Mouse (Mus musculus) adrenal gland, postnatal 14 days (tissue): ENCODE results near the gene Kcnip4. TPM values are rescaled to one million over a fixed set of nuclear protein-coding genes. Genes with fewer than 3 reads are reported as not detected.
A peak's percentile ranks its signal among the peaks of the same experiment; 100 is the strongest.

ENCODE experiments used
- DNase-seq: peaks from one replicate; pipeline ENCODE4 v3.0.0; 2021; ENCODE audit warnings: mixed read lengths
- total RNA-seq: library from RNA; stranded (reverse); gene quantifications from 2 replicates; pipeline ENCODE4 v1.2.3, GENCODE M21; 2021

The Kcnip4 gene
- total RNA-seq, 1 experiment from 2014 or later: 3.8 TPM

DNA sequence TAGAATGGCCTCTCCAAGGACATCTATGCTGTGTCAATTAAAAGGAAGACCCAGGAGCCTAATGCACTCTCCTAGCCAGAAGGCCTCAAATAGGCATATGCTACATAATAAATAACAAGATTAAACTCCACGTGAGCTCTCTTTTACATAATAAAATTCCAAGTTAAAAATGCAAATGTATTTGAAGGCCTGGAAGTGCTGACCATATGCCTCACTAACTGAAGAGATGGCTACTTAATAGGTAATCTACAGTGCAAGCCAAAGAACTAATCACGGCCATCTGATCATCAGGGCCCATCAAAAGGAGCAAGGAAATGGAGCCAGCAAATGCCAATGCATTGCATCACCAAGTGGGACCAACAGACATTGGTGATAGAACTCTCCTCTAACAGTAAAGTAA is 277.6 kb downstream of the Kcnip4 start:
- no peak for DNase-seq

DNA sequence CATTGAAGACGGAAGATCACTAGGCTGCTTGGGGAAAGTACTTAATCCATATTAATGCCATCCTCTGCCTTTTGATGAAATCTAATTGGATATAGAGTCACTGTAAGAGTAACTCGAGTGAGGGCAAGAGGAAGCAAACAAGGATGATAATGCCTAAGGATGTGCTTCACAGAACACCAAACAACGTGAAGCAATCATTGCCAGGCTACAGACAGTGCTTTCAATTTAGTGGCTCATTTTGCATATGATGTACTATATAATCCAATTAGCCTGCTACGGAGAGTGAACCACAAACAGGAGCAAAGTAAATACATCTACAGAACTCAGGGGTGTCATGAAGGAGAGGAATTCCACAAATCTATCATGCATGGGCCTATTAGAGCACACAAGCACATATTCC is 280.3 kb downstream of the Kcnip4 start:
- DNase-seq: no peak

DNA sequence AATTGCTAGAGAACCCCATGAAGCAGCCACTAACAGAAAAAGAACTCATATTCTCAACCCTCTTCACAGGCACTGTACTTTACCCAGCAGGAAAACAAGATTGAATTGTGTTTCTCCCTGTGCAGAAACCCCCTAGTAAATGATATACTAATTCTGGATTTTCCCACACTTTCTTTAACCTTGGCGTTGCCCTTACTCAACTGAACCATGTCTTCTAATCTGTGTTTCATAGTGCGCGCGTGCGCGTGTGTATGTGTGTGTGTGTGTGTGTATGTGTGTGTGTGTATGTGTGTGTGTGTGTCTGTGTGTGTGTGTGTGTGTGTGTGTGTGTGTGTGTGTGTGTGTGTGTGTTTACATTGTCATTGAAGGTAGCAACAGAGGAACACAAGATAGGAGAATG is 283.0 kb downstream of the Kcnip4 start:
- no peak for DNase-seq

DNA sequence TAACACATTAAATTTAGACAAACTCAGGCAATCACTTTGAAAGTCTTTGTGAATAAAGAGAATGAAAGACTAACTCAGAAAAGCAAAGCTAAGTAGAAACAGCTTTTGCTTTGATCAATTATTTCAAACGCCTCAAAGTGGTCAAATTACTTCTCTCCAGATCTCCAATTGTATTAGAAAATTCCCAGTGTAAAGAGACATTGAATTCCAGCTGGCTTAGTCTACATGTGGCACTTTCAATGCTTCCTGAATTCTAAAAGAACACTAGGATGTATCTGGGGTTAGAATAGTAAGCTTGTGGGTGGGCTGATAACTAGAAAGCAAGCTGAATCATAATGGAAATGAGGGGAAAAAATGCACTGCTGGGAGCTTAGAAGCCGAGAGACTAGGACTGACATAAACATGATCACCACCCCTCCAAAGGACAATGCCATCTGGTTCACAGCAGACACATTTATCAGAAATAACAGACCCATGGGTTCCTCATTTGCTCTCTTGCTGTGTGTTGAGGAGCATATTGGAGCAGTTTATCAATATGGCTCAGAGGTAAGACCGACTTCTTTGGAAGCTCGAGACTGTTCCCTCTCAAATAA is 323.4 kb downstream of the Kcnip4 start:
- no peak for DNase-seq

DNA sequence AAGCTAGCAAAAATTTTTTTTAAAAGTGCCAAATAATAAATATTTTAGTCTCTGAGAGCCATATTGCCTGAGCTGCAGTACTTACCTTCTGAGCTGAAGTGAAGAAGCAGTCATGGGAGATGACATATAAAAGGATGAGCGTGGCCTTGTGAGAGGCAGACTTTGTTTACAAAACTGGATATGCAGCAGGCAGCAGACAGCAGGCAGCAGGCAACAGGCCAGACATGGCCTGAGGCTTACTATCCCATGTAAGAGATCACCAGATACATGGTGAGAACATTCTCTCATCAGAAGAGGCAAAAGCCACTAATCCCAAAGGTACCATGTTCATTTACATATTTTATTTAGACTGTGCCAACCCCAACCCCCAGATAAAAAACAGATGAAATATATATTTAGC is 336.5 kb downstream of the Kcnip4 start:
- peak; percentile 3 for DNase-seq

DNA sequence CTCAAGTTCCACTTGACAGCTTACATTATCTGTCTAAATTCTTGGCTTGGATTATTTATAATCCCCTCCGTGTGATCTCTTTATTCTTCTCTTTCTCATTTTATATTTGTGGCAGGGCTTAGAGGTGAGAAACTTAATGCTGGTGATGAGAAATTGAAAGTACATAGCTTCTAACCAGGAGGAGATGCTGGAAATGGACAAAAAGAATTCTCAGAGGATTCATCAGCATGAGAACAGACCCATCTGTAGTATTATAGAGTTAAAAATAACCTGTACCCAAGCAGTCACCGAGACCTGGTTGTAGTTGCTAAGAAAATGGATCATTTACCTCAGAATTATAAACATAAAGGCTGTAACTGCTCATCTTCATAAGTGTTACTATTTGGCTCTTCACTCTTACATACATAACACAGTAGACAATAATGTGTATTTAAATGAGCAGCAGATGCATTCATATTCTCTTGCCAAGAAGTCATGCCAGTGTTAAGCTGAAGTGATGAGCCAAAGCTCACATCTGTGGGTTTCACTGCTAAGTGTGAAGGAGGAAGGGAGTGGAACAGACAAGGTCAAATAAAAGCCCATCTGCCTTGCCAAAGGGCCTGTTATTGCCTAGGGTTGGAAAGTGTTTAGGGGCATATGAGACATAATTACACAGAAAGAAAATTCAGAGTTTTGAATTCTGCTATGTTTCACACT is 374.4 kb downstream of the Kcnip4 start:
- no peak for DNase-seq

DNA sequence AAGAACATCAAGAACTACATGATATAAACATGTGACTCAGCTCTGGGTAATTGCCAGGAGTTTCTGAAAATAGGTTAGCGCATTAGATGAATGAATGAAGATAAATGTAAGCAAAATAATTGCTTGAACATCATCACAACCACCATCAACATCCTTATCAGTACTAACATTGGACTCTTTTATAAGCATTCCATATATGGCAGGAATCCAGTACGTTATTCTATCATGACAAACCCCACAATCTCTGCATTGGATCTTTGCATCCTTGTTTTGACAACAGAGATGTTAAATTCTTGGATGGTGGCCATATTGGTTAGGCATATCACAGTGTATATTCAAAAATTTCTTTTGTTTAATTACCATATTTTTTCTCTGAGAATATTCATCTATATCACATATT is 375.0 kb downstream of the Kcnip4 start:
- DNase-seq: no peak

DNA sequence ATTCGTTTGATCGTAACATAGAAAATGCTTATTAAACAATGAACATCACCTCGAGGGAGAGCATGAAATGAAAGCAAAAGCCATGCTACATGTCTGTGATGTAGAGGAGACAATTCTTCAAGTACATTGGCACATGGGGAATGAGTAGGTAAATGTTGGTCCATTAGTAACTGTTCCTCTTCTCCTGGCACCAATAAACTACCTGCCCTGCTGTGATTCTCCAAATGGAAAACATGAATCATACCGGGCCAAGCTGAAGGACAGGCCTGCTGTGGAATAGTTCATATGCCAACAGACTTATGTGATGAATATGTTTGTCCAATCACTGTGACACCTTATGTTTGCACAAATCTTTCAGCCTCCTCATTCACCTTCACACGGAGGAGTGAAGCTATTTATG is 429.3 kb downstream of the Kcnip4 start:
- DNase-seq: no peak

DNA sequence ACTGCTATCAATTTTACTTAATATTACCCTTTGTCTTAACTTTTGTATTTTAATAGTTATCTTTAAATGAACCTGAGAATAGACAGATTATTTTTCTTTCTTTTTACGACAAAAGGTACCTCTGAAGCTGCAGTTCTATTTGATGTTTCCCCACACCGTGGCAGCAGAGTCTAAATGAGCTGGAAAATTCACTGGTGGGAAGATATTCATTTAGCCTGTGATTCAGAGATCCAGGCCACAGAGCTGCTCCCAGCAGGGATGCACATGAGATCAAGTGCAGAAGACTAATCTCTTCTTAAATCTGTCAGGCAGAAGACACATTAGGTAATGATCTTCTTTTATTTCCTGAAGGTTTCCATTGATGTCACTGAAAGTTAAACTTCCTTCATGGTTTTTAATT is 429.8 kb downstream of the Kcnip4 start:
- DNase-seq: no peak

DNA sequence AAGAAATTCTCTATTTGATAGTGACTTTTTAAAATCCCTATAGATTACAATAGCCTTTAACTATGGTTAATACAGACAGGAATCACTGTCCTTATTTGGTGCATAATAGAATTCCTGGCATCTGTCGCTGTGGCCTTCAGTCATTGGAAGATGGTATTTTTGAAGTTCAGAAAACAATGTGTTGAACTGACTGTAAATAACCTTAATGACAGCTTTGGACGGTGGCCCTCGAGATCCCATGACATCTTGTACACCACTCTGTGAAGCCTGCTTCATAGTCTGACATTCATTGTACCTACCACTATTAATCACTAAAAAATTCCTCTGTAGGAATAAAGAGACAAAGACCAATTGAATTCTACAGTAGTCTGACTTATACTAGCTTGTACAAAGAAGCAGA is 430.4 kb downstream of the Kcnip4 start:
- no peak for DNase-seq

DNA sequence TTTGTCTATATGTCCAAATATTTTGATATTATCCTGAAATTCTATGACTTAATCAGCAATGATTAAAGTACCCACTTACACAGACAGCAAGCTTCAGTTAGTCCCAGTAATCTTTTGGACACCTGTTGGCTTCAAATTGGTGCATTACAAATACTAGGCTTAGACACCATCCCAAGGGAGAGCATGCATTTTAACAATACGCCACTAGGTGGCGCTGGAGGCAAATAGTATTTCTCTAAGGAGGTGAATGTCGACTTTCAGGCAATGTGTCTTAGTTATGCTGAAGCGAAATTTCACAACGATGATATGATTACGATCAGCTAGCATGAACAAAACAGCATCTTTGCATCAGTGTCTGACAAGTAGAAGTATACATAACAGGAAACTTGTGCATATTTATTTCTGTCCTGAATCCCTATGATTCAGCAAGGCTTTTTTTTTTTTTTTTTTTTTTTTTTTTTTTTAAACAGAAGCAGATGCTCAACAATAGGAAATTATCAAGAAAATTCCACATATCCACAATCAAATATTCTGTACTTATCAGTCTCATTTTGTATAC is 434.5 kb downstream of the Kcnip4 start:
- DNase-seq: peak; percentile 83

DNA sequence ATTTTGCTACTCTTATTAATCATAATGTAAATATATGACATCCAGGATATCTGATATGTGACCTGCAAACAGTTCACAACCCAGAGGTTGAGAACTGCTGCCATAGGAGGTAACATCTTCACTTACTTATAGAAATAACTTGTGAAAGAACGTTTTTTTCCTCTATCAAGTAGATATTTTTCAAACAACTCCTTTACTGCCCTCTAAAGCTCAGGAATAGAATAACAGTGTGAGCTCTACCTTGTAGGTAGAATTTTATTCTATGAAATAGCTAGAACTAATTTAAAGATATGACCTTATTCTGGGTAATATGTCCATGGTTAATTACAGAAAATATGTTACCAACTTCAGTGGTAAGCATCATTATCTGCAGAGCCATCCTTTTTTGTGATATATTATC is 459.1 kb downstream of the Kcnip4 start:
- no peak for DNase-seq

DNA sequence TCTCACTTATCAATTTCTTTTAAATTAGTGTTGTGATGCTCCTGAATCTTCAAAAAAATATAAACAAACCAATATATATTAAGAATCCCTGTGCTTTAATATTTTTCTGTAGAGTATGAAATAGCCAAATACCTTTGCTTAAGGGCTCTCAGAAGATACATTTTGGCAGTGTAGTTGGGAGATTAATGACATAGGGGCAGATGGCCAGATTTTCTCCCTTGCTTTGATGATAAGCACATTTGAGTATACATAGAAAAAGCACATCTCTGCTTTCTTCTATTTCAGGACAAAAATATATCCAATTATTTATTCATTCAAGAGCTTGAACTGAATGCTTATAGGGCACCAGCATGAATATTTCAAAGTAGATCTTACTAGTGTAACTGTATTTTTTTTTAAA is 465.8 kb downstream of the Kcnip4 start:
- DNase-seq: no peak

DNA sequence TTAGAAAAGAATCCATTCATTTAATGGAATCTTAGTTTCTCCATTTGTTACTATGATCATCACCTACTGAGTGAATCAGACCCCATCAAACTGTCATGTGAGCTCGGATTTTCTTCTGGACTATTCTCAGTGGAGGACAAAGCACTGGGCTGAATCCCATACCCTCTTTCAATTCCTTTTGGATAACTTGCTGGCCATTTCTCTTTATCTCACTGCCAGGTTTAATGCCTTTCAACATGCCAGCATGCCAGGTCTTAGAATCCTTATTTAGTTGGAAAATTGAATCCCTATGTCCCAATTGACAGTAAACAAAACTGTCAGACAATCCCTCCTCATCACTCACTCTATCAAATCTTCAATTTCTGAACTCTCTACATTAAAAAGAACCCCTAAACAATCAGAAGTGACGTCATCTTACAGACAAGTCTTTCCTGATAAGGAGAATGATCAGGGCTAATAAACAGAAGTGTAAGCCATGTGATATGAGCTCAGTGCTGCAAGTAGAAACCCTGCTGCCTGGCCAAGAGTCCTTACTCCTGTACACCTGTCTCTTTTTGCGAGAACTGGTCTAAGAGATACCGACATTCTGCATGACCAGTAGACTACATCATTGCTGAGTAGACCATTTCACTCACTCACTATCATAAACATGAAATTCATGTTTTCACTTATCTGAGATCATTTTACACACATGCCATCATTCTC is 466.9 kb downstream of the Kcnip4 start:
- DNase-seq: no peak

DNA sequence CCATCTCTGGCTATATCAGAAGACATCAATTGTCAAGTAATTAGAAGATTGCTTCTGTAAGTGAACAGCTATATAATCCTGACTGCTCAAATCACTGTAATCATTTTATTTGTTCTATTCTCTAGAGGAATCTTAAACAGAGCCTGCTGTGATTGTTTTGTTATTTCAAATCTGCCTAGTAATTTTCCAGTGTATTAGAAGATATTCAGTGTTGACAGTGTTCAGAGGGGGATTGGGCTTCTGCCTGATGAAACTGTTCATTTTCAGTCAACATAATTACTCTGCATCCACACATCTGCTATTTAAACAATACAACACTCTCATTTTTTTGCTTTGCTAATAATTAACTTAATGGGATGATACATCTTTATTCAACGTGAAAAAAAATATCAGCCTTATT is 476.7 kb downstream of the Kcnip4 start:
- no peak for DNase-seq

DNA sequence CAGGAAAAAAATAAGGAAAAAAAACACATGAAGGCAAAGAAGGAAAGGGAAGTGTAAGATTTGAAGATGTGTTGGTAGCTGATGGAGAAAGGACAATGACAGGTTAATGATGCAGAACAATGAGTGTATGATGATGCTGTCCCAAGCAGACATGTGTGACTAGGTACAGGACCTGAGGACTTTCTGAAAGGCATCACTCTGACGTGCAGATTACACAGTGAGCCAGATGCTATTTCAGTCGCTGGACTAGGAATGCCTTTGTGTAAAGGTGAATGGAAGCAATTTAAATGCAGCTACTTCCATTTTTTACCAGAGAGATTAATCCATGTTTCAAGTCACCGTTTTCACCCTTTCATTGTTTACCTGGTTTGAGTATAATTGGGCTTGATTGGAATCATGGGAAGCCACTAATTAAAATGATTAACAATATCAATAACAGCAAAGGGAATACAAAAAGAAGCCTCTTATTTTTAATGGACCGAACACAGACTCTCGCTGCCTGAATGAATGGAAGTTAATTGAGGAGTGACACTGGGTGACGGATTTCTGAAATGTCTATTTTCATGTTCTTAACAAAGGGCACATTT is 483.4 kb downstream of the Kcnip4 start:
- DNase-seq: no peak

DNA sequence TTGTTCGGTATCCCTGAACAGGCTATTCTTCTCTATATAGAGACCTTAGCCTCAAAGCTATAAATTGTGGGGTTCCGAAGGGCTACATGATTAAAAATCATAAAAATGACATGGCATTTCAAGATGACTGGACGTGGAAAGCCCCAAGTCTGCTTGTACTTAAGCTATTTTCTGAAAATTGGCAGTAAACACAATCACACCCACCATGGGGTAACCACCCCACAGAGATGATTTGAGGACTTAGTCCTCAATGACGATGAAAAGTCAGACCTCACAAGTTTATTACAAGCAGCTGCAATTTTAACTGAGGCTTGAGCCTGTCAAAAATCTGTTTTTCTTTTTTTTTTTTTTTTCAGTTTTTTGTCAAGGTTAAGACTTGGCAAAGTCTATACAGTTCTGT is 527.3 kb downstream of the Kcnip4 start:
- no peak for DNase-seq

DNA sequence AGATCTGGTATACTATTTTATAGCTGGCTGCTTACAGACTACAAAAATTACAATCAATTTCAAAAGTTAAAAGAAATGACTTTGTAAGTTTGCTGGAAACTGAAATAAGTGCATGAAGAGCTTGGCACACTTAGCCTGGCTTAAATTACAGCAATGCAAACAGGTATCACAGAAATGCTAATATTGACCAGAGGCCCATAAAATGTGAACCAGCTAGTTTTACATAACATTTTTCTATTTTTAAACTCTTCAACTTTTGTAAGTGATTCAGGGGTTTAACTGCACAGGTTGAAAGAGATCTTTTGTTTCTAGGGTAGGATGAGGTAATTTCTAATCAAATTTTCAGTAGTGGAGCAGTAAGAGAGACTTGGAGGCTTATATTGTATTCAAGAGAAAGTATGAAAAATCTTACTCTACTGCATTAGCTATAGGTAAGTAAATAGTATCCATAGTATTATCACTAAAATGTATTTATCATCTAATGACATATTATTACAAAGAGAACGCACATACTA is 535.5 kb downstream of the Kcnip4 start:
- DNase-seq: no peak

DNA sequence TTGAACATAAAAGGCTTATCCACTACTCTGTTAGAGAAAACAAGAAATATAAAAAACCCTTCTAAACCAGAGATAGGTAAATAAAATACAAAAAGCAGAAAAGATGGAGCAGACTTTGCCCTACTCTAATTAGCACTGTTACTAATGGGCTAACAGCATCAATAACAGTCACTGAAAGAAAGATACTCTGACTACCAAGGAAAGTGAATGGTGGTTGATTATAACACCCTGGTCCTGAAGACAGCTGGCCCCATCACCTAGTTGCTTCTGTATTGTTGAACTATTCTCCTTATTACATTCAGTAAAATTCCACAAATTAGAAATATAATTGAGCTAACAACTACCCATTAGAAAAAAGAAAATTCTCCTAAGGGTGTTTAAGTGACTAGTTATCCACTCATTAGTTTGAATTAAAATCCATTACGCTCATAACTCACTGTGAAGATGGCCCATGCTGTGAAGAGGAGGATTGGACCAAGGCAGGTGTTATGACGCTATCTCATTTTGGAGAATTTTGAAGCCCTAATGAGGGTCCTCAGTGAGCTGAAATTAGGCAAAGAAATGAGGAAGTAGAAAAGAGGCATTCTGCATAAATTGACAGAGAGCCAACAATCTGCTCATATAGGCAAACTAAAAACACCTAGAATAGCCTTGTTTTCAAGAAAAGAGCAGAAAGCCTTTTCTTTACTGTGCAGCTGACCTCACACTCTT is 582.2 kb downstream of the Kcnip4 start:
- DNase-seq: no peak

DNA sequence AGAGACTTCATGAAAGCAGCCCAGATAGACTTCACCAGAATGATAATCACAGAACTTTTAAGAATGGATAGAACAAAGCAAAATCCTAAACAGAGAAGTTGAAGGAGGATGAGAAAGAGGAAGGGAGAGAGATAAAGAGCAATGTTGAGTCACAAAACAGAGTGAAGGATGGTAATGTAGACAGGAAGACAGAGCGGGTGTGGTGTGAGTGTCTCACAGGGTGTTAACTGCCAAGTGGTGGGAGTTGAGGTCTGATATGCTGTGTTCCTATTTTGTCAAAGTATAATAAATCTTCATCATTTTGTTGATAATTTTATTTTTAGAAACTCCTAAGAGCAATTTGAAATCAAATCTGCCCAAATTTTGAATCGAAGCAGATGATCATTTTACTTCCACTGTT is 592.8 kb downstream of the Kcnip4 start:
- no peak for DNase-seq

DNA sequence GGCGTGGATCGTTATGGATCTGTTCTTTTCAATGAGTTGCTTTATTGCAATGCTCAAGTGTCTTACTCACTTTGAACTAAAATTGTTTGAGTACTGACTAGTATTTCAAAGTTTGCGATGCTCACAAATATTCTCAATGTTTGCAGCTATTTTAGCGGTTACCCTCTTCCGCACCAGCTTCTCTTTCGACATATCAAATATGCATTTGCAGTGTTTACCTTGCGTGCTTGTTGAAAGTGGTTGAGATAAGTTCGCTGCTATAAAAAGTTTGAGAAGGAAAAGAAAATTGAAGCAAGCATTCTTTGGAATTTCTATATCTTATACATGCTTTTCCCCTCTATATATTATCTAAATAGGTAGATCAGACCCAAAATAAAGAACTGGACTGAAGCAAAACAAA is 634.5 kb downstream of the Kcnip4 start:
- no peak for DNase-seq
